Mouse (Mus musculus) erythroblast, embryonic 14.5 days (primary cell): ENCODE measurements around the gene Gm3238. TPM values are rescaled to one million over a fixed set of nuclear protein-coding genes. Genes with fewer than 3 reads are reported as not detected.
"Not testable (repeated sequence)": the region's sequence is repeated elsewhere in the genome, so short reads cannot be mapped to it uniquely, and the experiment has no call there.

Source experiments
- H3K27me3 ChIP-seq: 2 replicates; pipeline ENCODE4 v1.6.1; 2012; ENCODE audit warnings: inconsistent platforms; ENCODE audit not compliant: control insufficient read depth
- H3K36me3 ChIP-seq: 2 replicates; pipeline ENCODE4 v1.6.1; 2012; ENCODE audit warnings: mild to moderate bottlenecking, inconsistent platforms; ENCODE audit not compliant: control insufficient read depth
- H3K4me1 ChIP-seq: 2 replicates; pipeline ENCODE4 v1.6.1; 2012; ENCODE audit warnings: inconsistent platforms; ENCODE audit not compliant: control insufficient read depth
- H3K4me3 ChIP-seq: replicated peaks from 2 replicates; pipeline ENCODE3; 2012; ENCODE audit warnings: moderate library complexity, mild to moderate bottlenecking, inconsistent platforms
- H3K9me3 ChIP-seq: 2 replicates; pipeline ENCODE4 v1.6.1; 2012; ENCODE audit warnings: low read length, inconsistent platforms, mixed read lengths; ENCODE audit not compliant: control insufficient read depth
- GATA1 ChIP-seq: IDR thresholded peaks from 2 replicates; pipeline ENCODE4 v1.6.1; 2012; ENCODE audit warnings: low read length, inconsistent platforms, mixed read lengths
- TAL1 ChIP-seq: IDR thresholded peaks from 3 replicates; pipeline ENCODE4 v1.6.1; 2012; ENCODE audit warnings: low read length, inconsistent platforms, mixed read lengths
- polyA plus RNA-seq: library from polyadenylated mRNA; stranded (reverse); fragments of >175 nt; gene quantifications from 2 replicates; pipeline ENCODE4 v1.2.3, GENCODE M21; 2012

The Gm3238 gene
- polyA plus RNA-seq, 1 experiment: not detected

DNA sequence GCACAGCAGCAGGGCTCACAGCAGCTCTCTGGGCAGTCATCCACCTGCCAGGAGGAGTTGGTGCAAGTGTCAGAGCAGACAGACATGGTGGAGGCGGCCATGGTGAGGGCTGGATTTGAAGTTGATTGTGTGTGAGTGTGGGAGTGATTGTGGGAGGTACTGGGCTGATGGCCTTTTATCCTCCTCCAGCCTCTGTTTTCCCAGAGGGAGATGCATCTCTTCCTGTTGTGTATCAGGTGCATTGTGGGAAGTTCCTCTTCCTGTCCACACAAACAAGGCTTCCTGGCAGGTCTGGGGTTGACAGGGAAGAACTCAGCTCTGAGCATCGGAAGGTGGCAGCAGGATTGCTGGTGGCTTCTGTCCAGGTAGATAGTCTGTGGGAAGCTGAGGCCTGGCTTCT lies 23.9 kb upstream of the Gm3238 start, which contains the start of gene Gm9639:
Gm9639 (minus strand) TSS at position 101 of the 400 bp plus-strand sequence.
- no peak within 1 kb of the TSS for H3K4me3 ChIP-seq
- H3K27me3 ChIP-seq: no peaks in the 10 kb centered on the region
- TF ChIP-seq TAL1: no peak
- no peak for TF ChIP-seq GATA1
- H3K9me3 ChIP-seq: no peaks in the 10 kb centered on the region
- H3K4me1 ChIP-seq: no peaks in the 10 kb centered on the region
- no peaks in the 10 kb centered on the region for H3K36me3 ChIP-seq

DNA sequence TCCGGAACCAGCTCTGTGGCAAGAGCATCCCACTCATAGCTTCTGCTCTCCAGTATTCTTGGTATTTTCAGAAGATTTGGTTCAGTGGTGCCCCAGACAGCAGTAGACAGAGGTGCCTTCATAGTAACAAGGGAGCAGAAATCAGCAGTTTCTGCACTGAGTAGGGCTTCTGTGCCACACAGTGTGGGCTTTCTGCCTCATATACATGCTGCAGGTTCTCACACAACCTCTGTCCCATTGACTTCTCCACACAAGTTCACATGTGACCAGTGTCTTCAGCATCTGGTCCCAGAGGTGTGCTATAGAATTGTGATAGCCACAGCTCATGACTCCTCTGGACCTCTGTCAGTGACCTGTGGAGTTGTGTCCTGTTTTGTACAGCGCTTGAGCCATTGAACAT lies 17.5 kb upstream of the Gm3238 start:
- no peak overlapping the region for H3K4me3 ChIP-seq
- no peaks in the 10 kb centered on the region for H3K9me3 ChIP-seq
- no peaks in the 10 kb centered on the region for H3K4me1 ChIP-seq
- H3K27me3 ChIP-seq: no peaks in the 10 kb centered on the region
- no peak for TF ChIP-seq GATA1
- TF ChIP-seq TAL1: no peak
- H3K36me3 ChIP-seq: no peaks in the 10 kb centered on the region

DNA sequence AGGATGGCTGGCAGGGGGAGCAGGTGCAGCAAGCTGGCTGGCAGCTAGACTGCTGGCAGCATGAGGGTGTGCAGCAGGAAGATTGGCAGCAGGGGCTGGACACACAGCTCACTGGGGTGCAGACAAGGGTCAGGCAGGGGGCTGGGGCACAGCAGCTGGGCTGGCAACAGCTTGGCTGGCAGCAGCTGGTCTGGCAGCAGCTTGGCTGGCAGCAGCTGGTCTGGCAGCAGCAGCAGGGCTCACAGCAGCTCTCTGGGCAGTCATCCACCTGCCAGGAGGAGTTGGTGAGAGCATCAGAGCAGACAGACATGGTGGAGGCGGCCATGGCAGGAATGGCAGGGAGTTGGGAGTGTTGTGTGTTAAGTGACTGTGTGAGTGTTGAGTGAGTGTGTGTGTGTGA lies 16.8 kb upstream of the Gm3238 start, which contains the start of gene Gm7137:
Gm7137 (minus strand) TSS at position 325 of the 400 bp plus-strand sequence.
- not testable (repeated sequence) for H3K4me3 ChIP-seq, H3K36me3 ChIP-seq, H3K27me3 ChIP-seq, H3K4me1 ChIP-seq, H3K9me3 ChIP-seq

DNA sequence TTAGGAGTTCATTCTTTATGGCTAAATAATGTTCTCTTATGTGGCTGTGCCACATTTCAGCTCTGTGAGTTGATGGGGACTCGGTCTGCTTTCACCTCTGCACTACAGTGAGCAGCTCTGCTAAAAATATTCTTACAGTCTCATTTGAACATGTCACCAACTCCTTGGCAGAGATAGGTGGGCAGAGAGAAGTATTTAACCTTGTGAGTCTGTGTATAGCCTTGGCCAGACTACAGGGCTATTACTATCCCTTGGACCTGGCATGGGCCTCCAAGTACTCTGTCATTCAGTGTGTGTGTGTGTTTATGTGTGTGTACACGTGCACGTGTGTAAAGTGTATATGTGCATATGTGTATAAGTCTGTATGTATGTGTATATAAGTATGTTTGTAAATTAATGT lies 12.3 kb upstream of the Gm3238 start:
- not testable (repeated sequence) for H3K4me1 ChIP-seq, H3K9me3 ChIP-seq, H3K4me3 ChIP-seq, H3K27me3 ChIP-seq, H3K36me3 ChIP-seq

DNA sequence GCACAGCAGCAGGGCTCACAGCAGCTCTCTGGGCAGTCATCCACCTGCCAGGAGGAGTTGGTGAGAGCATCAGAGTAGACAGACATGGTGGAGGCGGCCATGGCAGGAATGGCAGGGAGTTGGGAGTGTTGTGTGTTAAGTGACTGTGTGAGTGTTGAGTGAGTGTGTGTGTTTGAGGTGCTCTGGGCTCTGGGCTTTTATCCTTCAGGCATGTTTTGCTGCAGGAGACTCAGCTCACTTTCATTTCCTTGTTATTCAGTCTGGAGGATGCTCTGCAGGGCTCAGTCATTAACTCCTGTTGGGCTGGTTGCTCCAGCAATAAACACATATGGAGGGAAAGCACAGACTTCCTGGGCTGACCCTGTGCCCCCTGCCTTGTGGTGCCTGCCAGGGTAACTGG lies 11.3 kb upstream of the Gm3238 start, which contains the start of gene Gm3250:
Gm3250 (minus strand) TSS at position 101 of the 400 bp plus-strand sequence.
- H3K4me3 ChIP-seq, H3K27me3 ChIP-seq, H3K9me3 ChIP-seq, H3K4me1 ChIP-seq, H3K36me3 ChIP-seq: not testable (repeated sequence)

GRCm38 (mm10) chr10:77776844-77777243 lies 5.7 kb upstream of the Gm3238 start, which contains the start of gene Gm7138:
Gm7138 (minus strand) TSS chr10:77776944.
- not testable (repeated sequence) for H3K27me3 ChIP-seq, H3K4me1 ChIP-seq, H3K4me3 ChIP-seq, H3K36me3 ChIP-seq, H3K9me3 ChIP-seq

DNA sequence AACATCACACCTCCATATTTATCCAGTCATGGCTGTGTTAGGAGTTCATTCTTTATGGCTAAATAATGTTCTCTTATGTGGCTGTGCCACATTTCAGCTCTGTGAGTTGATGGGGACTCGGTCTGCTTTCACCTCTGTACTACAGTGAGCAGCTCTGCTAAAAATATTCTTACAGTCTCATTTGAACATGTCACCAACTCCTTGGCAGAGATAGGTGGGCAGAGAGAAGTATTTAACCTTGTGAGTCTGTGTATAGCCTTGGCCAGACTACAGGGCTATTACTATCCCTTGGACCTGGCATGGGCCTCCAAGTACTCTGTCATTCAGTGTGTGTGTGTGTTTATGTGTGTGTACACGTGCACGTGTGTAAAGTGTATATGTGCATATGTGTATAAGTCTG lies 1.0 kb upstream of the Gm3238 start:
- not testable (repeated sequence) for H3K9me3 ChIP-seq, H3K36me3 ChIP-seq, H3K27me3 ChIP-seq, H3K4me1 ChIP-seq, H3K4me3 ChIP-seq

DNA sequence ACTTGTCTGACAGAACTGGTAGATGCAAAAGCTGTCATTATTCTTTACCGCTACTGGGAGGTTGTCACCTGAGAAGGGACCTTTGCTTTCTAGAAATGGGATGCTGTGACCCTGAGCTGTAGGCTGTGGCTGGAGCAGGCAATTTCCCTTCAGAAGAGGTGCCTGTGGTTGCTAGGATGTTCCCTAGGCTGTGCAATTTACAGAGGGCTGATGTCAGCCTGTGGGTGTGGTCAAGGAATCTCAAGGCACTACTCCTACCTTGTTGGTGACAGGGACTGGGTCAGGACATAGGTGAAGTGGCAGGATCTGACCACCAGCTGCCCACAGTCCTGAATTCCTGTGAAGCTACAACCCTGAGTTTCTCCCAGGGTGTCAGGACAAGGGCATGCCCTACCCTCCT lies 1.4 kb downstream of the Gm3238 start:
- H3K4me3 ChIP-seq: no peak overlapping the region
- no peaks in the 10 kb centered on the region for H3K4me1 ChIP-seq
- H3K9me3 ChIP-seq: no peaks in the 10 kb centered on the region
- TF ChIP-seq TAL1 (no peak), GATA1 (no peak)
- no peaks in the 10 kb centered on the region for H3K36me3 ChIP-seq
- H3K27me3 ChIP-seq: no peaks in the 10 kb centered on the region

GRCm38 (mm10) chr10:77759582-77759981 lies 11.5 kb downstream of the Gm3238 start, which contains the start of gene Gm3233:
Gm3233 (minus strand) TSS chr10:77759682.
- H3K27me3 ChIP-seq, H3K9me3 ChIP-seq, H3K4me1 ChIP-seq, H3K4me3 ChIP-seq, H3K36me3 ChIP-seq: not testable (repeated sequence)

DNA sequence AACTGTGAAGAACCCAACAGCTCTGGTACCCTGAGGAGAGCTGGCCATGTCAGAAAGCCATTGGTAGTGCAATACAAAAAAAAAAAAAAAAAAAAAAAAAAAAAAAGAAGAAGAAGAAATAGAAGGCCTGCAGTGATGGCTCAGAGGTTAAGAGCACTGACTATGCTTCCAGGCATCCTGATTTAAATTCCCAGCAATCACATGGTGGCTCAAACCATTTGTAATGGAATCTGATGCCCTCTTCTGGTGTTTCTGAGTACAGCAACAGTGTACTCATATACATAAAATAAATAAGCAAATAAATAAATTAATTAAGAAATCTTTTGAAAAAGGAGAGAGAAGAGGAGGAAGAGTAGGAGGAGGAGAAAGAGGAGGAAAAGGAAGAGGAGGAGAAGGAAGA lies 17.7 kb downstream of the Gm3238 start:
- Histone ChIP-seq H3K27me3 (no peaks in the 10 kb centered on the region), H3K36me3 (no peaks in the 10 kb centered on the region), H3K9me3 (peaks cover 4% of the 10 kb centered on the region; the same call in 1 of the 2 replicates), H3K4me3 (no peak overlapping the region), H3K4me1 (no peaks in the 10 kb centered on the region)
- TF ChIP-seq GATA1: no peak

GRCm38 (mm10) chr10:77752312-77752711 lies 18.8 kb downstream of the Gm3238 start:
- H3K9me3 ChIP-seq: peaks cover 13% of the 10 kb centered on the region
- H3K36me3 ChIP-seq, H3K27me3 ChIP-seq, H3K4me3 ChIP-seq, H3K4me1 ChIP-seq: not testable (repeated sequence)

- H3K4me1 ChIP-seq, H3K4me3 ChIP-seq, H3K27me3 ChIP-seq, H3K36me3 ChIP-seq: not testable (repeated sequence)
- H3K9me3 ChIP-seq: peaks cover 16% of the 10 kb centered on the region
These were observed 19.9 kb downstream of the Gm3238 start, which contains the start of gene Gm9736 for GRCm38 (mm10) chr10:77751254-77751653. Gm9736 (minus strand) TSS chr10:77751354.

DNA sequence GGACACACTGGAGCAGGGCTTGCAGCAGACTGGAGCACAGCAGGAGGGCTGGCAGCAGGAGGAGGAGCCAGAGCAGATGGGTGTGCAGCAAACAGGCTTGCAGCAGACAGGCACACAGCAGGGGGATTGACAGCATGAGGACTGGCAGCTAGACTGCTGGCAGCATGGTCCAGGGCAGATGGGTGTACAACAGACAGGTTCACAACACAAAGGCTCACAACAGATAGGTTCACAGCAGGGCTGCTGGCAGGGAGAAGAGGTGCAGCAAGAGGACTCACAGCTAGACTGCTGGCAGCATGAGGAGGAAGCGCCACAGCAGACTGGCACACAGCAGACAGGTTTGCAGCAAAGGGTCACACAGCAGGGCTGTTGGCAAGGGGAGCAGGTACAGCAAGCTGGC lies 20.4 kb downstream of the Gm3238 start:
- H3K27me3 ChIP-seq, H3K36me3 ChIP-seq, H3K4me3 ChIP-seq, H3K4me1 ChIP-seq: not testable (repeated sequence)
- H3K9me3 ChIP-seq: peaks cover 17% of the 10 kb centered on the region

DNA sequence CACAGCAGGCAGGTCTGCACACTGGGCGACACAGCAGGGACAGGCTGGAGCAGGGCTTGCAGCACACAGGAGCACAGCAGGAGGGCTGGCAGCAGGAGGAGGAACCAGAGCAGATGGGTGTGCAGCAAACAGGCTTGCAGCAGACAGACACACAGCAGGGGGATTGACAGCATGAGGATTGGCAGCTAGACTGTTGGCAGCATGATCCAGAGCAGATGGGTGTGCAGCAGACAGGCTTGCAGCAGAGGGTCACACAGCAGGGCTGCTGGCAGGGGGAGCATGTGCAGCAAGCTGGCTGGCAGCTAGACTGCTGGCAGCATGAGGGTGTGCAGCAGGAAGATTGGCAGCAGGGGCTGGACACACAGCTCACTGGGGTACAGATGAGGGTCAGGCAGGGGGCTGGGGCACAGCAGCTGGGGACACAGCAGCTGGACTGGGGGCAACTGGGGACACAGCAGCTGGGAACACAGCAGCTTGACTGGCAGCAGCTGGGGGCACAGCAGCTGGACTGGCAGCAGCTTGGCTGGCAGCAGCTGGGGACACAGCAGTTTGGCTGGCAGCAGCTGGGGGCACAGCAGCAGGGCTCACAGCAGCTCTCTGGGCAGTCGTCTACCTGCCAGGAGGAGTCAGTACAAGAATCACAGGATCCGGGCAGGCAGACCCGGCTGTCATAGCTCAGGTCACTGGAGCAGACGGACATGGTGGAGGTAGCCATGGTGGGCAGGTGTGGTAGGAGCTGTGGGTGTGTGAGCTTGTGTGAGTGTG lies 29.0 kb downstream of the Gm3238 start, which contains the start of gene Gm18596:
Gm18596 (minus strand) TSS at position 715 of the 765 bp plus-strand sequence.
- H3K4me3 ChIP-seq, H3K4me1 ChIP-seq, H3K27me3 ChIP-seq, H3K36me3 ChIP-seq, H3K9me3 ChIP-seq: not testable (repeated sequence)
